24 mouse cellular contexts compared by ENCODE assay signal in the genomic region with DNA sequence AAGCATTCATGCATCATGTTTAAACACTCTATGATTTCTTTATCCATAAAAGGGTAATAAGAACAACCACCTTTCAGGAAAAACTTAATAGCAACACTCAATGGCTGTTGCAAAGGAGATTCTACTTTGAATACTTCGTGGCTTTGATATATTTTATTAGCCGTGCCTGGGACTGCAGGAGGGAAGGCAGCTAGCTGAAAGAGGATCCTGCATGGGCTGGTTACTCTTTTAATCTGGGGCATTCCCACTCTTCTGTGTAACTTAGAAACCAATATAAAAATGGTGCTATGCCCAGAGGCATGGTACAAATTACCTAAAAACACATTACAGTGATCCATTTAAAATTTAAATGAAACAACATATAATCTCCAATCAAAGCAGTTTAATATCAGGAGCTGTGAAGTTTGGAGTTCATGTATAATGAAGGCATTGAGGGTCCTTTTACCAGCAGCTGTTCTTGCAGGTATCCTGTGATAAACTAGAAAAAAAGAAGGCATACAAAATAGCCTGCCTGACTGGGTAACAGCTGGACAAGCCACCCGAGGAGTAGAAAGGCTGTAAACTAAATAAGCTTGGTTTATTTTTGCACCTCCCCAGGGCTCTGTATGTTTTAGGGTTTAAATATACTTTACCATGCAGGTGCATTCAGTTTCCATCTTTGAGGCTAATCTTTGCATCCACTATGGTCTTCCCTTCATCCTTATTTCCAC.
"Had no signal": no experiment of that assay in that cellular context is flagged by ENCODE, and none has a peak within 500 bp of the region (broad histone marks: within the 10 kb centered on the region; RNA-seq: fewer than 3 reads in every experiment).

No protein-coding gene starts in this region.

- H3K27ac ChIP-seq: gastrocnemius, adult 2 months; heart, embryonic 13.5 days; heart, embryonic 15.5 days; hindbrain, embryonic 13.5 days; hindbrain, embryonic 15.5 days; hindbrain, postnatal 0 days; limb, embryonic 15.5 days; liver, embryonic 12.5 days; liver, embryonic 14.5 days had no signal

- H3K9ac ChIP-seq: heart, embryonic 13.5 days; heart, embryonic 15.5 days; hindbrain, embryonic 13.5 days; hindbrain, embryonic 15.5 days; limb, embryonic 15.5 days; liver, embryonic 12.5 days; liver, embryonic 14.5 days had no signal

- DNase-seq: gastrocnemius, adult 2 months; gastrocnemius, postnatal 10 days; gastrocnemius, postnatal 25 days; heart, adult 18-20 months; heart, postnatal 14 days; heart, postnatal 36 days; kidney, adult 11 months; kidney, adult 2 months; kidney, adult 9 months; kidney, postnatal 14 days; kidney, postnatal 36 days; layer of hippocampus, adult 9-11 months; layer of hippocampus, postnatal 36 days; left cerebral cortex, postnatal 4 days had no signal

- ATAC-seq: hindbrain, postnatal 0 days; intestine, embryonic 16.5 days; liver, embryonic 12.5 days had no signal

- H3K4me3 ChIP-seq: gastrocnemius, adult 2 months; heart, embryonic 13.5 days; heart, embryonic 15.5 days; hindbrain, embryonic 13.5 days; hindbrain, embryonic 15.5 days; limb, embryonic 15.5 days; liver, embryonic 12.5 days had no signal

- H3K27me3 ChIP-seq: heart, embryonic 13.5 days; heart, embryonic 15.5 days; hindbrain, embryonic 13.5 days; hindbrain, embryonic 15.5 days; limb, embryonic 15.5 days; liver, embryonic 12.5 days had no signal

- H3K4me1 ChIP-seq: heart, embryonic 15.5 days; hindbrain, embryonic 13.5 days; hindbrain, embryonic 15.5 days; limb, embryonic 15.5 days; liver, embryonic 12.5 days had no signal

- H3K4me2 ChIP-seq: heart, embryonic 11.5 days; heart, embryonic 13.5 days; heart, embryonic 15.5 days; hindbrain, embryonic 13.5 days; hindbrain, embryonic 15.5 days; limb, embryonic 15.5 days; liver, embryonic 12.5 days had no signal

- H3K36me3 ChIP-seq: heart, embryonic 13.5 days; heart, embryonic 15.5 days; hindbrain, embryonic 13.5 days; hindbrain, embryonic 15.5 days; limb, embryonic 15.5 days; liver, embryonic 12.5 days had no signal

- H3K9me3 ChIP-seq: heart, embryonic 13.5 days; heart, embryonic 15.5 days; hindbrain, embryonic 13.5 days; hindbrain, embryonic 15.5 days; limb, embryonic 15.5 days; liver, embryonic 12.5 days had no signal
